Mouse (Mus musculus): ENCODE measurements around the gene Ppm1h. TPM values are rescaled to one million over a fixed set of nuclear protein-coding genes. Genes with fewer than 3 reads are reported as not detected.

The Ppm1h gene
- polyA plus RNA-seq, 1 experiment from 2014 or later = 33.5 TPM

DNA sequence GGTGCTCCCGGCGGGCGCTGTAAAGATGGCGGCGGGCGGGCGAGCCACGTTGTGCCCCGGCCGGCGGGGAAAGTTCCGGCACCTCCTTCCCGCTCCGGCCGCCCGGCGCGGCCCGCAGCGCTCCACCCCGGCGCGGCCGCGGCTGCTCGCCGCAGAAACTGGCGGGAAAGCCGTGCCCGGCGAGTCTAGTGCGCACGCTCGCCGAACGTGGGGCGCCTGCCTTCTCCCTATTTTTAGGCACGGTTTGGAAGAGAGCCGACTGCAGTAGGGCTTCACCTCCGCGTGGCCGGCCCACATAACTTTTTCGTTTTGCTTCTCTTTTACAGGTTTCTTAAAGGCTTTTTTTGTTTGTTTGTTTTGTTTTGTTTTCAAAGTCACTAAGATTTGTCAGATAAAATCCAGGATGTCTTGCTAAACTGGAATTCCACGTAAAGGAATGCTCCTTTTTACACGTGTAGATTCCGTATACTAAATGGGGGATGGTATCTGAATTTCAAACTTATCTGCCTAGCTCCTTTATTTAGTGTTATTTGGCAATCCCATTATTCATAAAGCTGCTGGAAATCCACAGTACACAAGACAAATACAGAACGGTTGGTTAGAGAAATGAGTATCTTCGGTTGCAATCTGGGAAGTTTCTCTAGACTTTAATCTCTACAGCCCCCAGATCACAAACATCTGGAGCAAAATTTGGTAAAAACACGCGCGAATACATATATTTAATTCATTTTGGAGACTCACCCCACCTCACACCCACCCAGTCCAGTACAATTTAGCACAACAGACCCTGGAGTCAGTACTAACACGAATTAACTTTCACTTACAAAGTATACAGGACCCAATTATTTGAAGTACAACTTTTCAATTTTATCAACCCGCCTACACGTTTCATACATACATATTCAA is 308.0 kb downstream of the Ppm1h start:
- Histone ChIP-seq H3K9ac (ENCODE audit: low read depth, low read length) (peak overlapping the region; percentile 100), H3K4me1 (replicated peaks; ENCODE audit: insufficient read depth, low read length) (peaks cover 12% of the 10 kb centered on the region), H3K4me3 (replicated peaks; ENCODE audit: low read depth, low read length) (peak overlapping the region; percentile 97), H3K9me3 (replicated peaks; ENCODE audit: low read length) (no peaks in the 10 kb centered on the region), H3K27ac (peak overlapping the region; percentile 100), H3K27me3 (ENCODE audit: insufficient read depth, low read length) (no peaks in the 10 kb centered on the region), H3K36me3 (ENCODE audit: insufficient read depth, low read length) (no peaks in the 10 kb centered on the region), H3K4me2 (ENCODE audit: low read length) (peak overlapping the region; percentile 70)
- WGBS = 7% methylated on average over 53 of the region's 54 CpGs
- ATAC-seq (replicated peaks; ENCODE audit: low FRiP score, low read depth) (no peak), DNase-seq (ENCODE audit: low spot score) (peak; percentile 83)
- no peak for TF ChIP-seq CTCF (IDR thresholded peaks at IDR 0.05; ENCODE audit: low read depth)

DNA sequence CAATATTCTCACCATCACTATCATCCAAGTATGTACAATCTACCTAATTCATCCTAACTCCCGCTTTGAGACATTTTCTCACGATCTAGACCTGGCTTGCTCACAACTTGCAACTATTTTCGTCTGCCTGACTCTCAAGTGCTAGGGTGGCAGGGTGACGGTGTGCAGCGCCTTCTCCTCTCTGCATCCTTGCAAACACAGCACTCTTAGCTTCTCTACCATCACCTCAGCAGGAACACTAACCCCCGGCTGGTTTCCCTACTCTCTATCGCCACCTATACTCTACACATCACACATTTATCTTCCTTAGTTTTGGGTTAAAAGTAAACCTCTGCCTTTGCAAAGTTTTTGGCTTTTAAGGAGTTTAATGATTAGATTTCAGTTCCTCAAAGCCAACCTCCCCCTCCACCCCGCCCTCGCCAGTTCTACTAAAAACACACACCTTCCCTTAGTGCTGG is 309.1 kb downstream of the Ppm1h start:
- Histone ChIP-seq H3K9ac (ENCODE audit: low read depth, low read length) (peak overlapping the region; percentile 29; the same call in 1 of the 2 replicates), H3K4me3 (replicated peaks; ENCODE audit: low read depth, low read length) (no peak overlapping the region), H3K4me2 (ENCODE audit: low read length) (peak overlapping the region; percentile 70), H3K27ac (peak overlapping the region; percentile 48; the same call in 1 of the 2 replicates), H3K36me3 (ENCODE audit: insufficient read depth, low read length) (no peaks in the 10 kb centered on the region), H3K4me1 (replicated peaks; ENCODE audit: insufficient read depth, low read length) (peaks cover 12% of the 10 kb centered on the region), H3K27me3 (ENCODE audit: insufficient read depth, low read length) (no peaks in the 10 kb centered on the region), H3K9me3 (replicated peaks; ENCODE audit: low read length) (no peaks in the 10 kb centered on the region)
- peak; percentile 92 for DNase-seq (ENCODE audit: low spot score)
- peak; percentile 80 for TF ChIP-seq CTCF (IDR thresholded peaks at IDR 0.05; ENCODE audit: low read depth)
- no peak for ATAC-seq (replicated peaks; ENCODE audit: low FRiP score, low read depth)
- 13% methylated on average over 9 of the region's 9 CpGs for WGBS

DNA sequence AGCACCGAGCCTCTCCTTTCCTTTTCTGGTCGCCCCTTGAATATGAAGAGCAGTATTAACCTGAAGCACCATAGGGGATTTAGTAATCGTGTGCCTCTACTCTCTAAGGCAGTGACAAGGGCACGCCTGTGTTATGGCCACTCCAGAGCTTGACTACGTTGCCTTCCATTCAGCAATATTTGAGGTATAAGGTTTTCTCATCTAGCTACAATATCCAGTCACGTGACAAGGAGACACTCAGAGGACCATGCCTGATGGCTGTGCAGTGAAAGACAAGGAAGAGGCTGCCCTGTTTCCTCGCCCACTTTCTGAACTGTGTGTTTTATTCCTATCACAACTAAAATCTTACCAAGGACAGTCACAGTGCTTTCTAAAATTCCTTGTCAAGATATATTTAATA is 309.8 kb downstream of the Ppm1h start:
- peak overlapping the region; percentile 70; the same call in 1 of the 2 replicates for H3K4me2 ChIP-seq (ENCODE audit: low read length)
- H3K27me3 ChIP-seq (ENCODE audit: insufficient read depth, low read length) = no peaks in the 10 kb centered on the region
- no peak overlapping the region for H3K4me3 ChIP-seq (replicated peaks; ENCODE audit: low read depth, low read length)
- ATAC-seq (replicated peaks; ENCODE audit: low FRiP score, low read depth) (no peak), DNase-seq (ENCODE audit: low spot score) (no peak)
- peaks cover 12% of the 10 kb centered on the region for H3K4me1 ChIP-seq (replicated peaks; ENCODE audit: insufficient read depth, low read length)
- TF ChIP-seq CTCF (IDR thresholded peaks at IDR 0.05; ENCODE audit: low read depth) = no peak
- no peaks in the 10 kb centered on the region for H3K9me3 ChIP-seq (replicated peaks; ENCODE audit: low read length)
- peak overlapping the region; percentile 48; the same call in 1 of the 2 replicates for H3K27ac ChIP-seq
- WGBS = 66% methylated on average over 7 of the region's 7 CpGs
- H3K9ac ChIP-seq (ENCODE audit: low read depth, low read length) = peak overlapping the region; percentile 29; the same call in 1 of the 2 replicates
- H3K36me3 ChIP-seq (ENCODE audit: insufficient read depth, low read length) = no peaks in the 10 kb centered on the region

DNA sequence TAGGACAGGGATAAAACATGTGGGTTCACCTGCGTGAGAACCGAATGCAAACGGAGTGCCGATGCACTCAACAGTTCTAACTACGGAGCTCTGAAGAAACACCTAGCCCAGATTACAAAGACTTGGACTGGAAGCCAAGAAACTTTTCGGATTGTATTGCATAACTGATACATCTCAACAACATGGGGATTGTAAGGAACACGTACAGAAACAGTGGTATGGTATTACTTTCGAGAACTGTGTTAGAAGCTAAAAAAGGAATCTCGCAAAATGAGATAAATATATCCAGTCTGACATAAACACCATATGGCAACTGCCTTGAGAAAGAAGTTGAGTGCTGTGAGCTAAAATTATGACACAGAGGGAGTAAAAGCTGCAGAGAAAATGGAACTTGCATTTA is 311.4 kb downstream of the Ppm1h start:
- H3K9me3 ChIP-seq (replicated peaks; ENCODE audit: low read length) = no peaks in the 10 kb centered on the region
- DNase-seq (ENCODE audit: low spot score) (no peak), ATAC-seq (replicated peaks; ENCODE audit: low FRiP score, low read depth) (no peak)
- no peak overlapping the region for H3K4me2 ChIP-seq (ENCODE audit: low read length)
- H3K4me1 ChIP-seq (replicated peaks; ENCODE audit: insufficient read depth, low read length) = peaks cover 14% of the 10 kb centered on the region
- no peak overlapping the region for H3K4me3 ChIP-seq (replicated peaks; ENCODE audit: low read depth, low read length)
- no peak overlapping the region for H3K27ac ChIP-seq
- no peaks in the 10 kb centered on the region for H3K27me3 ChIP-seq (ENCODE audit: insufficient read depth, low read length)
- TF ChIP-seq CTCF (IDR thresholded peaks at IDR 0.05; ENCODE audit: low read depth) = no peak
- no peaks in the 10 kb centered on the region for H3K36me3 ChIP-seq (ENCODE audit: insufficient read depth, low read length)
- H3K9ac ChIP-seq (ENCODE audit: low read depth, low read length) = no peak overlapping the region
- WGBS = 90% methylated on average over 9 of the region's 9 CpGs

DNA sequence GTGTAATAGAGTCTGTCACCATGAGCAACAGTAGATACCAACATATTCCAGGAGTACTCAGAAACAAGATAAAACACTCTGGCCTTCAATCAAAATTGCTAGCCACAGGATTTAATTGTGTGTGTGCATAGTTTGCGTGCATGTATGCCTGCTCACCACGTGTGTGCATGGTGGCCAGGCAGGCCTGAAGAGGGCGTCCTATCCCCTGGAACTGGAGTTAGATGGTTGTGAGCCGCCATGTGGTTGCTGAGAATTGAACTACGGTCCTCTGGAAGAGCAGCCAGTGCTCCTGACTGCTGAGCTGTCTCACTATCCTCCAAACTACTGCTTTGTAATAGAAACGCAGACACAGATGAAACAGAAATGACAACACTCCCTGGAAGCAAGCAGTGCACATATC is 312.0 kb downstream of the Ppm1h start:
- ATAC-seq (replicated peaks; ENCODE audit: low FRiP score, low read depth) (no peak), DNase-seq (ENCODE audit: low spot score) (no peak)
- peak; percentile 19; the same call in 1 of the 2 replicates for TF ChIP-seq CTCF (IDR thresholded peaks at IDR 0.05; ENCODE audit: low read depth)
- H3K27ac ChIP-seq = no peak overlapping the region
- WGBS = 93% methylated on average over 6 of the region's 6 CpGs
- no peaks in the 10 kb centered on the region for H3K9me3 ChIP-seq (replicated peaks; ENCODE audit: low read length)
- H3K4me1 ChIP-seq (replicated peaks; ENCODE audit: insufficient read depth, low read length) = peaks cover 14% of the 10 kb centered on the region
- no peak overlapping the region for H3K9ac ChIP-seq (ENCODE audit: low read depth, low read length)
- H3K27me3 ChIP-seq (ENCODE audit: insufficient read depth, low read length) = no peaks in the 10 kb centered on the region
- H3K4me3 ChIP-seq (replicated peaks; ENCODE audit: low read depth, low read length) = no peak overlapping the region
- H3K4me2 ChIP-seq (ENCODE audit: low read length) = no peak overlapping the region
- peaks cover 5% of the 10 kb centered on the region for H3K36me3 ChIP-seq (ENCODE audit: insufficient read depth, low read length)

DNA sequence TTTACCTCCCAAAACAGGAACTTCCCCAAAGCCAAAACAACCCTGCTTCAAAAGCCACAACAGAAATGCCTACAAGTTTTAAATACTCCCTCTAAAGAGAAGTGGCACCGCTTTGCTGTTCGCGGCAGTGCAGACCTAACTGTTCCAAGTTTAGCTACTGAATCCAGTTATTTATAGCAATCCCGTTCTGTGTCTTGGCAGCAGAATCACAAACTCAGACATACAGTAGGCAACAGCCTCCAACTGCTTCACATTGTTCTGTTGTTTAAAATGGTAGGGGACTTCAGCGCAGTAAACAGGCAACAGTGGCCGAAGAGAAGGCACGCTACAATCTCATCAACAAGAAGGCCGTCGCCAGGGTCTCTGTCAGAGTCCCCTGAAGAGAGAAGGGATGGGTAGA is 312.5 kb downstream of the Ppm1h start:
- H3K4me1 ChIP-seq (replicated peaks; ENCODE audit: insufficient read depth, low read length) = peaks cover 14% of the 10 kb centered on the region
- H3K9me3 ChIP-seq (replicated peaks; ENCODE audit: low read length) = no peaks in the 10 kb centered on the region
- no peak for TF ChIP-seq CTCF (IDR thresholded peaks at IDR 0.05; ENCODE audit: low read depth)
- H3K4me2 ChIP-seq (ENCODE audit: low read length) = no peak overlapping the region
- DNase-seq (ENCODE audit: low spot score) (peak; percentile 47), ATAC-seq (replicated peaks; ENCODE audit: low FRiP score, low read depth) (no peak)
- no peak overlapping the region for H3K4me3 ChIP-seq (replicated peaks; ENCODE audit: low read depth, low read length)
- no peak overlapping the region for H3K9ac ChIP-seq (ENCODE audit: low read depth, low read length)
- WGBS = 86% methylated on average over 9 of the region's 9 CpGs
- H3K27me3 ChIP-seq (ENCODE audit: insufficient read depth, low read length) = no peaks in the 10 kb centered on the region
- H3K27ac ChIP-seq = peak overlapping the region; percentile 36; the same call in 1 of the 2 replicates
- peaks cover 7% of the 10 kb centered on the region for H3K36me3 ChIP-seq (ENCODE audit: insufficient read depth, low read length)
